Mouse (Mus musculus): ENCODE data around the gene Vps18.

The Vps18 gene

GRCm38 (mm10) chr2:119322587-119323300 lies 34.2 kb downstream of the Vps18 start:
- peak; percentile 67 to 70 for DNase-seq

DNA sequence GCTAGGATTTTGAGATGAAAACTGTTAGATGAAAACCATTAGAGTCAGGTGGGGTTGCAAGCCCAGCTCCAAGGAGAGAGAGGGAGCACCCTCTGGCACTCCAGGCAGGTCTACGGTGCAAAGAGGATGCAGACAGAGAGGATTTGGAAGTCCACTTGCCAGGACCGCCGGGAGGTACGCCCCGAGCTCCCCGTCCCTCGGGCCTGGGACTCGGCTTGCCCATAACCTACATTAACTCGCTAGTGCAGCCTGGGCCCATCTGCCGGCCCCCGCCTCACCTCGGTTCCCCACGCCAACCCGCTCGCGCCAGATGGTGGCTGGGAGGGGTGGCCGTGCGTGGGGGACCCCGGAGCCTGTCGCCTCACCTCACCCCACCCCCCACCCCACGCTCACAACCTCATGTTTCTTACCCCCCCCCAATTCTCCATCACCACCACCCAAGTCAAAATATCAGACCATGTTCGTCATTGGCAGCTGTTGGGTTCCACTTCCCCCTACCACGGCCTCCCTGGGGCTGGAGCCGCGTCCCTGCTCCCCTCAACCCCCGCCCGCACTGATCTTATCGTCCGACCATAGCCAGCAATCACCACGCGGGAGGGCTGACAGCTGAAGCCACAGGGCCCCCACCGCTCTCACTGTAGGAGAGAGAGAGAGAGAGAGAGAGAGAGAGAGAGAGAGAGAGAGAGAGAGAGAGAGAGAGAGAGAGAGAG lies 35.5 kb downstream of the Vps18 start:
- DNase-seq: peak; percentile 45 to 48

DNA sequence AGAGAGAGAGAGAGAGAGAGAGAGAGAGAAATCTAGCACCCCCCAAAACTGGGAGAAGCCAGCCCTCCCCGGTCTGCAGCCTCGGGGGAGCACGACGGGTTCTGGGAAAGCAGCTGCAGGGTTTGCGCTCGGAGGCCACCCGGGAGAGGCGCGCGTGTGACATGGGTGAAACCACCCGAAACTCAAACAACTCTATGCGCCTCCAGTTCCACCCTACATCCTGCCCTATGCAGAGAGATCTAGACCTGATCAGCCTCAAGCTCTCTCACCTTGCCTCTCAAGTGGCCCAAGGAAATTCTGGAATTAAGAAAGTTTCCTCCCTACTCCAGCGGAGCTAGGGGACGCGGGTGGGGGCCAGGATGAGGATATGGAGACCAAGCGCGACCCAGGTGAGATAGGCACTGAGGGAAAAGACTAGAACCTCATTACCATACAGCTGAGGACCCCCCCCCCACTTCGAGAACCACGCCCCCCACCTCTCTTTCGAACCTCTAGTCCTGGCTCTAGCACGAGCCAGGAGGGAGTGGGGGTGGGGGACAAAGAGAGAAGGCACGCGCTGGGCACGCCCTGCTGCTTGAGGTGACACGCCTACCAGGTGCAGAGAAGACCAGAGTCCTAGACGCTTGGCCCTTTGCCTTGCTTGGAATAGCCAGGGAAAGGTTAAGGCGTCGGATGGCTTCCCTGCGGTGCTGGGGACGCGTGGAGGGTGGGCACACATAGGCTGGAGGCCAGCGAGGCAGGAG lies 36.2 kb downstream of the Vps18 start:
- DNase-seq: peak in 1 of 2 experiments; percentile 56

GRCm38 (mm10) chr2:119325568-119326143 lies 37.1 kb downstream of the Vps18 start, which contains the start of gene Dll4:
Dll4 (plus strand) TSS chr2:119325784.
- DNase-seq: peak; percentile 48 to 50

GRCm38 (mm10) chr2:119326161-119327101 lies 37.9 kb downstream of the Vps18 start:
- peak; percentile 49 to 55 for DNase-seq

DNA sequence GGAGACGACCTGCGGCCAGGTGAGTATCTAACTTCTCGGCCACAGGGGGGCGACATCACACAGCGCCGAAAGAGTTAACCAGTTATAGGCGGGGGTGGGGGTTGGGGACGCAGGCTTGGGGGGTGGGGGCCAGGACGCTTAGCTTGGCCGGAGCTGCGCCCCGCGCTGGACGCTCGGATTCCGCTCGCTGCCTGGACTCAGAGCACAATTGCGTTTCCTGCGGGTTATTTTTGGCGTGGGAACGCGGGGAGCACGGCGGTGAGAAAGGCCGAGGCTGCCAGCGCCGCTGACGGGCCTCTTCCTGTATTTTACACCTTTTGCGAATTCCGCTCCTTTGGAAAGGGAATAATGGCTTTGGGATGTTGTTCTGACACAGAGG lies 38.6 kb downstream of the Vps18 start:
- peak; percentile 90 to 93 for DNase-seq

DNA sequence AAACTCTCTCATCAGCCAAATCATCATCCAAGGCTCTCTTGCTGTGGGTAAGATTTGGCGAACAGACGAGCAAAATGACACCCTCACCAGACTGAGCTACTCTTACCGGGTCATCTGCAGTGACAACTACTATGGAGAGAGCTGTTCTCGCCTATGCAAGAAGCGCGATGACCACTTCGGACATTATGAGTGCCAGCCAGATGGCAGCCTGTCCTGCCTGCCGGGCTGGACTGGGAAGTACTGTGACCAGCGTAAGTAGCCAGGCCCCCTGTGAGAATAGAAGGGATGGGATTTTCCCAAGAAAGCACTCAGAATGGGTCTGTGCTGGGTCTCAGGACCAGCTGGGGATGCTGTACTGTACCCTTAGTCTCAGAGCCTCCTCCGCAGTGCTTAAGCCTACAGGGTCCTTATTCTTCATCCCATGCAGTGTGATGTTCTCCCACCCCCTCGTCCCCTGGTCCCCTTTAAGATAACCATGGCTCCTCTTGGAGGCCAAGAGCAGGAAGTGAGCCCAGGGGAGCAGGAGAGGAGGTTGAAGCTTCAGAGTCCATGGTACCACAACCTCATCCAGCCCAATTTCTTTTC lies 39.5 kb downstream of the Vps18 start:
- DNase-seq: peak; percentile 69 to 74

DNA sequence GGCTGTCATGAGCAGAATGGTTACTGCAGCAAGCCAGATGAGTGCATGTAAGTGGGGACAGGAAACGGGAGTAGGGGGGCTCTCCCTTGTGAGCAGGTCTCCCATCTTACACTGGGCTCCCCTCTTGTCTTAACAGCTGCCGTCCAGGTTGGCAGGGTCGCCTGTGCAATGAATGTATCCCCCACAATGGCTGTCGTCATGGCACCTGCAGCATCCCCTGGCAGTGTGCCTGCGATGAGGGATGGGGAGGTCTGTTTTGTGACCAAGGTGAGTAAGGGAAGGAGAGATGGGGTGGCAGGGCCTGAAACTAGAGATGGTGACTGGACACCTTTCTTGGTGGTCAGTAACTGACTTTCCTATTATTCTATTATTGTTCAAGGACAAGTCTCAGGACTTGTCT lies 40.0 kb downstream of the Vps18 start:
- DNase-seq: peak; percentile 58 to 70

- DNase-seq: peak in 1 of 2 experiments; percentile 45
These were observed 40.7 kb downstream of the Vps18 start for GRCm38 (mm10) chr2:119329123-119329817.

DNA sequence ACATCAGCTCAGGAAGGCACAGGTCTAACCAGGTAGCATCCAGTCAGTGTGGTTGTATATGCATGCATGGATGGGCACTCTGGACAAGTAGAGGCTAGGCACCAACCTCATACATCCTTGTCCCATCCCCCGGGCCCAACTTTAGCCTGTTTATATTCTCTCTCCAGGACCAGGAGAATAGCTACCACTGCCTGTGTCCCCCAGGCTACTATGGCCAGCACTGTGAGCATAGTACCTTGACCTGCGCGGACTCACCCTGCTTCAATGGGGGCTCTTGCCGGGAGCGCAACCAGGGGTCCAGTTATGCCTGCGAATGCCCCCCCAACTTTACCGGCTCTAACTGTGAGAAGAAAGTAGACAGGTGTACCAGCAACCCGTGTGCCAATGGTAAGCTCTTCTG lies 42.3 kb downstream of the Vps18 start:
- DNase-seq: no peak

GRCm38 (mm10) chr2:119332177-119332661 lies 43.7 kb downstream of the Vps18 start:
- DNase-seq: no peak

- DNase-seq: no peak
These were observed 45.6 kb downstream of the Vps18 start for GRCm38 (mm10) chr2:119334135-119334534.

DNA sequence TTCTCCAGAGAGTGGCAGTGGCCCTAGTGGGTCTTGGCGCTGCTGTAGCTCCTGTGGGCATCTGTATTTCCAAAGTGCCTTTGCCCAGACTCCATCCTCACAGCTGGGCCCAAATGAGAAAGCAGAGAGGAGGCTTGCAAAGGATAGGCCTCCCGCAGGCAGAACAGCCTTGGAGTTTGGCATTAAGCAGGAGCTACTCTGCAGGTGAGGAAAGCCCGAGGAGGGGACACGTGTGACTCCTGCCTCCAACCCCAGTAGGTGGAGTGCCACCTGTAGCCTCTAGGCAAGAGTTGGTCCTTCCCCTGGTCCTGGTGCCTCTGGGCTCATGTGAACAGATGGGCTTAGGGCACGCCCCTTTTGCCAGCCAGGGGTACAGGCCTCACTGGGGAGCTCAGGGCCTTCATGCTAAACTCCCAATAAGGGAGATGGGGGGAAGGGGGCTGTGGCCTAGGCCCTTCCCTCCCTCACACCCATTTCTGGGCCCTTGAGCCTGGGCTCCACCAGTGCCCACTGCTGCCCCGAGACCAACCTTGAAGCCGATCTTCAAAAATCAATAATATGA lies 46.5 kb downstream of the Vps18 start:
- DNase-seq: no peak

GRCm38 (mm10) chr2:119335535-119335934 lies 47.0 kb downstream of the Vps18 start:
- no peak for DNase-seq

- no peak for DNase-seq
These were observed 47.5 kb downstream of the Vps18 start for GRCm38 (mm10) chr2:119336002-119336401.

- peak in 1 of 2 experiments; percentile 57 for DNase-seq
These were observed 47.9 kb downstream of the Vps18 start for GRCm38 (mm10) chr2:119336470-119336869.

GRCm38 (mm10) chr2:119337425-119338265 lies 49.1 kb downstream of the Vps18 start:
- DNase-seq: peak; percentile 95

GRCm38 (mm10) chr2:119344537-119345138 lies 56.1 kb downstream of the Vps18 start:
- DNase-seq: no peak
